Mouse (Mus musculus): ENCODE data around the gene Padi2. TPM values are rescaled to one million over a fixed set of nuclear protein-coding genes. Genes with fewer than 3 reads are reported as not detected.
A peak's percentile ranks its signal among the peaks of the same experiment; 100 is the strongest.

The Padi2 gene
- polyA plus RNA-seq, 1 experiment: 19.5 TPM

DNA sequence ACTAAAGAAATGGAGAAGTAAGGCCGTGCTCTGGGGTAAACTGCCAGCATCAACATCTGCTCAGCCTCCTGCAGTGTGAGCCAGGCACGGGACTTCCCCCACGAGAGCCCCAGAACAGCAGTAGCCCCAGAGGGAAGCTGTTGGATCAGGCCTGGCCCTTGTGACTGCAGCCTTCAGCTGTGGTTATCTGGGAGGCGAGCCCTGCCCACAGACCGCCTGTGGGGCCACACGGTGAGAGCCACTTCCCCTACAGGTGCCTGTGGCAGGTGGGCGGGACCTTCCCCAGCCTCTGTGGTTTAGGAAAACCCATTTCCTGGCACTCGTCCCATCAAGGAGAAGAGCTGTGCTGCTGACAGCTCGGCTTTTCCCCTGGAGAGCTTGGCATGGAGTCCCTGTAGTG is 77.3 kb downstream of the Padi2 start:
- Histone ChIP-seq H3K36me3 (ENCODE audit: control insufficient read depth, insufficient read depth, low read length) (peaks cover 11% of the 10 kb centered on the region), H3K4me1 (replicated peaks; ENCODE audit: control insufficient read depth, insufficient read depth, low read length) (peaks cover 27% of the 10 kb centered on the region), H3K27ac (ENCODE audit: control insufficient read depth, insufficient read depth, low read length) (no peak overlapping the region), H3K4me3 (ENCODE audit: control insufficient read depth, insufficient read depth, low read length) (no peak overlapping the region), H3K27me3 (ENCODE audit: control insufficient read depth, insufficient read depth, low read length) (no peaks in the 10 kb centered on the region)
- DNase-seq: peak; percentile 65
- WGBS: 0% methylated on average over 9 of the region's 9 CpGs
- TF ChIP-seq CTCF (IDR thresholded peaks at IDR 0.05; ENCODE audit: borderline replicate concordance, control insufficient read depth, extremely low read depth, insufficient read depth, low read length, poor library complexity) (0 out of 2 replicates have a peak, but pooled peaks have one; percentile 15), POLR2A (IDR thresholded peaks at IDR 0.05; ENCODE audit: control insufficient read depth, extremely low read depth, insufficient read depth, low read length, poor library complexity) (no peak)

- no peak overlapping the region for H3K4me3 ChIP-seq (ENCODE audit: control insufficient read depth, insufficient read depth, low read length)
- no peaks in the 10 kb centered on the region for H3K27me3 ChIP-seq (ENCODE audit: control insufficient read depth, insufficient read depth, low read length)
- peaks cover 38% of the 10 kb centered on the region for H3K4me1 ChIP-seq (replicated peaks; ENCODE audit: control insufficient read depth, insufficient read depth, low read length)
- 97% methylated on average over 6 of the region's 6 CpGs for WGBS
- H3K27ac ChIP-seq (ENCODE audit: control insufficient read depth, insufficient read depth, low read length): no peak overlapping the region
- H3K36me3 ChIP-seq (ENCODE audit: control insufficient read depth, insufficient read depth, low read length): peaks cover 3% of the 10 kb centered on the region
- DNase-seq: no peak
- no peak for TF ChIP-seq CTCF (IDR thresholded peaks at IDR 0.05; ENCODE audit: borderline replicate concordance, control insufficient read depth, extremely low read depth, insufficient read depth, low read length, poor library complexity)
- no peak for TF ChIP-seq POLR2A (IDR thresholded peaks at IDR 0.05; ENCODE audit: control insufficient read depth, extremely low read depth, insufficient read depth, low read length, poor library complexity)
These were observed 78.4 kb downstream of the Padi2 start for GRCm38 (mm10) chr4:140984544-140984943.

- Histone ChIP-seq H3K27ac (ENCODE audit: control insufficient read depth, insufficient read depth, low read length) (no peak overlapping the region), H3K36me3 (ENCODE audit: control insufficient read depth, insufficient read depth, low read length) (no peaks in the 10 kb centered on the region), H3K27me3 (ENCODE audit: control insufficient read depth, insufficient read depth, low read length) (no peaks in the 10 kb centered on the region), H3K4me3 (ENCODE audit: control insufficient read depth, insufficient read depth, low read length) (peak overlapping the region; percentile 64), H3K4me1 (replicated peaks; ENCODE audit: control insufficient read depth, insufficient read depth, low read length) (peaks cover 40% of the 10 kb centered on the region)
- TF ChIP-seq POLR2A (IDR thresholded peaks at IDR 0.05; ENCODE audit: control insufficient read depth, extremely low read depth, insufficient read depth, low read length, poor library complexity): no peak
- TF ChIP-seq CTCF (IDR thresholded peaks at IDR 0.05; ENCODE audit: borderline replicate concordance, control insufficient read depth, extremely low read depth, insufficient read depth, low read length, poor library complexity): no peak
- DNase-seq: no peak
- 19% methylated on average over 15 of the region's 15 CpGs for WGBS
These were observed 80.0 kb downstream of the Padi2 start for GRCm38 (mm10) chr4:140986024-140986710.

GRCm38 (mm10) chr4:140986711-140987395 is 80.7 kb downstream of the Padi2 start, which contains the start of gene Atp13a2:
Gene Atp13a2 (plus strand): TSS chr4:140986873.
- Histone ChIP-seq H3K36me3 (ENCODE audit: control insufficient read depth, insufficient read depth, low read length) (no peaks in the 10 kb centered on the region), H3K27me3 (ENCODE audit: control insufficient read depth, insufficient read depth, low read length) (no peaks in the 10 kb centered on the region), H3K27ac (ENCODE audit: control insufficient read depth, insufficient read depth, low read length) (no peak within 1 kb of the TSS), H3K4me1 (replicated peaks; ENCODE audit: control insufficient read depth, insufficient read depth, low read length) (peaks cover 40% of the 10 kb centered on the region), H3K4me3 (ENCODE audit: control insufficient read depth, insufficient read depth, low read length) (peak within 1 kb of the TSS; percentile 64)
- WGBS: under 1% methylated on average over 58 of the region's 58 CpGs
- TF ChIP-seq POLR2A (IDR thresholded peaks at IDR 0.05; ENCODE audit: control insufficient read depth, extremely low read depth, insufficient read depth, low read length, poor library complexity) (peak; percentile 45; the same call in 1 of the 2 replicates), CTCF (IDR thresholded peaks at IDR 0.05; ENCODE audit: borderline replicate concordance, control insufficient read depth, extremely low read depth, insufficient read depth, low read length, poor library complexity) (peak; percentile 41; the same call in 1 of the 2 replicates)
- peak; percentile 93 for DNase-seq

GRCm38 (mm10) chr4:140987476-140987875 is 81.3 kb downstream of the Padi2 start:
- Histone ChIP-seq H3K4me3 (ENCODE audit: control insufficient read depth, insufficient read depth, low read length) (peak overlapping the region; percentile 64), H3K4me1 (replicated peaks; ENCODE audit: control insufficient read depth, insufficient read depth, low read length) (peaks cover 39% of the 10 kb centered on the region), H3K27ac (ENCODE audit: control insufficient read depth, insufficient read depth, low read length) (no peak overlapping the region), H3K27me3 (ENCODE audit: control insufficient read depth, insufficient read depth, low read length) (no peaks in the 10 kb centered on the region), H3K36me3 (ENCODE audit: control insufficient read depth, insufficient read depth, low read length) (no peaks in the 10 kb centered on the region)
- TF ChIP-seq CTCF (IDR thresholded peaks at IDR 0.05; ENCODE audit: borderline replicate concordance, control insufficient read depth, extremely low read depth, insufficient read depth, low read length, poor library complexity) (no peak), POLR2A (IDR thresholded peaks at IDR 0.05; ENCODE audit: control insufficient read depth, extremely low read depth, insufficient read depth, low read length, poor library complexity) (no peak)
- WGBS: 2% methylated on average over 7 of the region's 7 CpGs
- DNase-seq: no peak

DNA sequence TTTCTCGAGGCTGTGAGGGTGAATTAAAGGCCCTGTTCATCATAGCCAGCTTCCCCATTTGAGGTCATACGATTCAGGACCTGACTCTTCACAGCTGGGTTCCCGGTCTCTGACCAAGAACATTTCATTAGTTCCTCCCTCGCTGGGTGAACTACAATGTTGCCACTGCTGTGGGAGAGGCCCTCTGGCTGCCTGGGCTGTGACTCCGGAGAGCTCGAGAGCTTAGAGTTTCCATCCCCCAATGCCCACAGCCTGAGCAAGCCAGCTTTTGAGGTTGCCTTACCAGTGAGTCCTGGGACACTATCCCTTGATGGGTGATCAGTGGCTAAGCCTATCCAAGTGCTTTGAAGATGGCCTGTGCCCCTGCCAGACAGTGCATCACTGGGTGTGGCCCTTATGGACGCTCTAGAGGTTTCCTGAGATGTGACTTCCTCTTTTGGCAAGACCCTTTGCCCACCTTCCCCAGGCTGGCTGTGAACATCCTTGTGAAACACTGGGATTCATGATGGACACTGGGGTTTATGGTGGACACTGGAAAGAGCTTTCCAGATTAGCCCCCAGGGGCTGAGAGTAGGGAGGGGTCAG is 82.7 kb downstream of the Padi2 start:
- no peak for DNase-seq
- Histone ChIP-seq H3K27ac (ENCODE audit: control insufficient read depth, insufficient read depth, low read length) (no peak overlapping the region), H3K36me3 (ENCODE audit: control insufficient read depth, insufficient read depth, low read length) (0 out of 2 replicates have a peak, but pooled peaks cover 3% of the 10 kb centered on the region), H3K4me3 (ENCODE audit: control insufficient read depth, insufficient read depth, low read length) (no peak overlapping the region), H3K4me1 (replicated peaks; ENCODE audit: control insufficient read depth, insufficient read depth, low read length) (peaks cover 26% of the 10 kb centered on the region), H3K27me3 (ENCODE audit: control insufficient read depth, insufficient read depth, low read length) (no peaks in the 10 kb centered on the region)
- WGBS: 28% methylated on average over 7 of the region's 7 CpGs
- TF ChIP-seq CTCF (IDR thresholded peaks at IDR 0.05; ENCODE audit: borderline replicate concordance, control insufficient read depth, extremely low read depth, insufficient read depth, low read length, poor library complexity): no peak
- no peak for TF ChIP-seq POLR2A (IDR thresholded peaks at IDR 0.05; ENCODE audit: control insufficient read depth, extremely low read depth, insufficient read depth, low read length, poor library complexity)
